Mouse (Mus musculus) G1E (cell line): ENCODE data around the gene Golt1a. TPM values are rescaled to one million over a fixed set of nuclear protein-coding genes. Genes with fewer than 3 reads are reported as not detected.

Source experiments
- ATAC-seq: 2 replicates; pipeline ENCODE4 v1.8.0; 2016; ENCODE audit warnings: mild to moderate bottlenecking; ENCODE audit not compliant: insufficient number of reproducible peaks, poor library complexity, low FRiP score, severe bottlenecking; ENCODE audit errors: extremely low read depth
- DNase-seq: peaks from one replicate; pipeline ENCODE4 v3.0.0; 2012; ENCODE audit warnings: low spot score
- H3K27me3 ChIP-seq: 2 replicates; pipeline ENCODE4 v1.6.1; 2012; ENCODE audit warnings: mild to moderate bottlenecking, low read length, inconsistent platforms; ENCODE audit not compliant: insufficient read depth
- H3K36me3 ChIP-seq: replicated peaks from 2 replicates; pipeline ENCODE3; 2012; ENCODE audit warnings: mild to moderate bottlenecking, inconsistent platforms
- H3K4me1 ChIP-seq: 2 replicates; pipeline ENCODE4 v1.6.1; 2012; ENCODE audit warnings: low read depth, low read length, inconsistent platforms, mixed read lengths; ENCODE audit not compliant: insufficient read depth
- H3K4me3 ChIP-seq: 2 replicates; pipeline ENCODE4 v1.5.1; 2012; ENCODE audit warnings: low read depth, mild to moderate bottlenecking, inconsistent platforms, low read length, moderate library complexity, mixed read lengths
- H3K9me3 ChIP-seq: replicated peaks from 2 replicates; pipeline ENCODE4 v1.6.1; 2012; ENCODE audit warnings: inconsistent platforms
- CTCF ChIP-seq: IDR thresholded peaks from 2 replicates; pipeline ENCODE4 v1.5.1; 2012; ENCODE audit warnings: low read depth, low read length, inconsistent platforms, mixed read lengths
- GATA1 ChIP-seq: IDR thresholded peaks from 2 replicates; pipeline ENCODE4 v1.6.1; 2012; ENCODE audit warnings: borderline replicate concordance, low read length, inconsistent platforms, mixed read lengths
- GATA2 ChIP-seq: IDR thresholded peaks from 2 replicates; pipeline ENCODE4 v1.6.1; 2012; ENCODE audit warnings: low read depth, low read length, inconsistent platforms, borderline replicate concordance
- POLR2AphosphoS5 ChIP-seq: IDR thresholded peaks from 2 replicates; pipeline ENCODE4 v1.6.1; 2012; ENCODE audit warnings: low read depth, low read length, inconsistent platforms; ENCODE audit not compliant: insufficient replicate concordance
- TAL1 ChIP-seq: conservative IDR thresholded peaks from 2 replicates; pipeline ENCODE4 v1.6.1; 2012; ENCODE audit warnings: low read depth, low read length, inconsistent platforms, mixed read lengths
- polyA plus RNA-seq: library from polyadenylated mRNA; stranded (reverse); fragments of >175 nt; gene quantifications from 2 replicates; pipeline ENCODE4 v1.2.3, GENCODE M21; 2012
- total RNA-seq, 2 experiments: library from RNA; stranded (forward) in 1 of 2; stranded (reverse) in 1 of 2; fragments of 200-1000 nt in 1 of 2; fragments of >200 nt in 1 of 2; fragmentation: Nextera tagmentation in 1 of 2; gene quantifications; 2 replicates each; pipeline ENCODE4 v1.2.3; 2014 to 2017

Golt1a gene
- total RNA-seq (2014; fragmentation: Nextera tagmentation) (not detected in 2 replicates), total RNA-seq (2017) (not detected in 2 replicates), polyA plus RNA-seq (not detected in 2 replicates)

GRCm38 (mm10) chr1:133309652-133310267 lies at the start of gene Golt1a:
Gene Golt1a, plus strand, starts transcription at chr1:133309800.
- H3K9me3 ChIP-seq: no peaks in the 10 kb centered on the region
- TF ChIP-seq GATA1: no peak
- TF ChIP-seq CTCF: no peak
- no peak for TF ChIP-seq TAL1
- no peak for TF ChIP-seq GATA2
- TF ChIP-seq POLR2AphosphoS5: no peak
- peaks cover 4% of the 10 kb centered on the region; the same call in 1 of the 2 replicates for H3K27me3 ChIP-seq
- ATAC-seq: no peak
- H3K36me3 ChIP-seq: no peaks in the 10 kb centered on the region
- no peak within 1 kb of the TSS for H3K4me3 ChIP-seq
- no peaks in the 10 kb centered on the region for H3K4me1 ChIP-seq
- no peak for DNase-seq

GRCm38 (mm10) chr1:133262628-133263027 lies 47.0 kb upstream of the Golt1a start:
- no peak for ATAC-seq
- Histone ChIP-seq H3K4me1 (no peaks in the 10 kb centered on the region), H3K36me3 (no peaks in the 10 kb centered on the region), H3K9me3 (no peaks in the 10 kb centered on the region), H3K4me3 (no peak overlapping the region), H3K27me3 (peaks cover 29% of the 10 kb centered on the region)
- TF ChIP-seq POLR2AphosphoS5 (no peak), GATA1 (no peak), GATA2 (no peak), TAL1 (no peak), CTCF (no peak)
- no peak for DNase-seq

- no peaks in the 10 kb centered on the region for H3K4me1 ChIP-seq
- H3K9me3 ChIP-seq: no peaks in the 10 kb centered on the region
- H3K36me3 ChIP-seq: no peaks in the 10 kb centered on the region
- no peak for TF ChIP-seq CTCF
- TF ChIP-seq GATA1: no peak
- no peak for TF ChIP-seq TAL1
- TF ChIP-seq GATA2: no peak
- no peak for TF ChIP-seq POLR2AphosphoS5
- peaks cover 33% of the 10 kb centered on the region for H3K27me3 ChIP-seq
- H3K4me3 ChIP-seq: no peak overlapping the region
- ATAC-seq (no peak), DNase-seq (no peak)
Measured at GRCm38 (mm10) chr1:133263134-133263533, 46.5 kb upstream of the Golt1a start.

GRCm38 (mm10) chr1:133264367-133264766 lies 45.2 kb upstream of the Golt1a start:
- H3K36me3 ChIP-seq: no peaks in the 10 kb centered on the region
- H3K4me3 ChIP-seq: no peak overlapping the region
- H3K27me3 ChIP-seq: peaks cover 33% of the 10 kb centered on the region
- H3K4me1 ChIP-seq: no peaks in the 10 kb centered on the region
- TF ChIP-seq GATA2 (no peak), CTCF (no peak), POLR2AphosphoS5 (no peak), TAL1 (no peak), GATA1 (no peak)
- ATAC-seq: no peak
- no peaks in the 10 kb centered on the region for H3K9me3 ChIP-seq
- no peak for DNase-seq

GRCm38 (mm10) chr1:133265114-133265766 lies 44.4 kb upstream of the Golt1a start:
- DNase-seq (no peak), ATAC-seq (no peak)

GRCm38 (mm10) chr1:133267094-133267493 lies 42.5 kb upstream of the Golt1a start:
- Histone ChIP-seq H3K27me3 (peaks cover 28% of the 10 kb centered on the region), H3K4me1 (no peaks in the 10 kb centered on the region), H3K9me3 (no peaks in the 10 kb centered on the region), H3K36me3 (no peaks in the 10 kb centered on the region), H3K4me3 (no peak overlapping the region)
- DNase-seq (no peak), ATAC-seq (no peak)
- no peak for TF ChIP-seq GATA1
- TF ChIP-seq GATA2: no peak
- no peak for TF ChIP-seq CTCF
- TF ChIP-seq TAL1: no peak
- no peak for TF ChIP-seq POLR2AphosphoS5

More at GRCm38 (mm10) chr1:133265114-133265766, 44.4 kb upstream of the Golt1a start:
- no peak for TF ChIP-seq GATA2
- TF ChIP-seq CTCF: no peak
- Histone ChIP-seq H3K4me1 (no peaks in the 10 kb centered on the region), H3K9me3 (no peaks in the 10 kb centered on the region), H3K4me3 (no peak overlapping the region), H3K27me3 (peaks cover 34% of the 10 kb centered on the region), H3K36me3 (no peaks in the 10 kb centered on the region)
